Mouse (Mus musculus) brown adipose tissue, adult 24 weeks (tissue): ENCODE measurements around the gene Htra2. TPM values are rescaled to one million over a fixed set of nuclear protein-coding genes. Genes with fewer than 3 reads are reported as not detected.

Experiments
- H3K27ac ChIP-seq: fragments of 200-500 bp; replicated peaks from 2 replicates; pipeline ENCODE4 v1.5.1; 2012; ENCODE audit warnings: low read depth, mild to moderate bottlenecking, low read length
- H3K4me1 ChIP-seq: fragments of 200-500 bp; 2 replicates; pipeline ENCODE4 v1.6.1; 2012; ENCODE audit warnings: low read length, mixed read lengths; ENCODE audit not compliant: control insufficient read depth, insufficient read depth, insufficient read length
- H3K4me3 ChIP-seq: fragments of 200-500 bp; 2 replicates; pipeline ENCODE4 v1.5.1; 2012; ENCODE audit warnings: low read depth, mild to moderate bottlenecking, low read length, moderate library complexity; ENCODE audit not compliant: insufficient read depth
- polyA plus RNA-seq: library from polyadenylated mRNA; stranded (reverse); fragments of >200 nt; gene quantifications from 2 replicates; pipeline ENCODE4 v1.2.4, GENCODE M21; 2012; ENCODE audit not compliant: missing spikeins, insufficient read depth, insufficient read length

The Htra2 gene
- polyA plus RNA-seq = 42.8 and 48.9 TPM in 2 replicates

DNA sequence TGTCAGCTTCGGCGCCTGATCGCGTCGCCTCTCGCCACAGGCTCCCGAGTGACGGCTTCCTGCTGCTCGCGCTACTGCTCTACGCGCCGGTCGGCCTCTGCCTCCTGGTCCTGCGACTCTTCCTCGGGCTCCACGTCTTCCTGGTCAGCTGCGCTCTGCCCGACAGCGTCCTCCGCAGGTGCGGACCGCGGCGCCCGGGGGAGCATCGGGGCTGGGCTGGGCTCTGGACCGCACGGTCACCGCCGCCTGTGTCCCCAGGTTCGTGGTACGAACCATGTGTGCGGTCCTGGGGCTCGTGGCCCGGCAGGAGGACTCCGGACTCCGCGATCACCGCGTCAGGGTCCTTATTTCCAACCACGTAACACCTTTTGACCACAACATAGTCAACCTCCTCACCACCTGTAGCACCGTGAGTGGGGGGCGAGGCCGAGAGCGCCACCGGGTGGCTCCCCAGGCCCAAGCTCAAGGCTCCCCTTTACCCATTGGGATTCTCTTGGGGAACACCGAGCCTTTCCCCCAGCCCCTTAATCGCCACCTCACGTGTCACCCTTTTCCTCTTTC is at the start of gene Htra2:
Gene Htra2 (minus strand): TSS at position 403 of the 561 bp plus-strand sequence.
- H3K4me1 ChIP-seq = peaks cover 6% of the 10 kb centered on the region
- peak within 1 kb of the TSS; percentile 63 for H3K27ac ChIP-seq
- H3K4me3 ChIP-seq = peak within 1 kb of the TSS; percentile 82

DNA sequence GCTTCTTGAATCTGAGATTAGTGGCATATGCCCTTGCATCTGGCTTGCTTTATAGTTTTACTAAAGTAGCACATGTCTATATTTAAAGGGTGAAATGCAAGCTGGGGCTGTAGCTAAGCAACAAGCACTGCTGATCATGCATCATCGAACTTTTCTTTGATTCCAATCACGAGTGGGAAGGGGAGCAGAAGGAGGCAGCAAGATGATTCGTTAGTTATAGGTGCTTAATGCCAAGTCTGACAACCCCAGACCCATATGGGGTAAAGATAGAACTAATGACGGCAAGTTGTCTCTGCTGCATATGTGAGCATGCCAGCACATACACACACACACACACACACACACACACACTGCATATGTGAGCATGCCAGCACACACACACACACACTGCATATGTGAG is 49.1 kb upstream of the Htra2 start:
- peaks cover 10% of the 10 kb centered on the region for H3K4me1 ChIP-seq
- H3K4me3 ChIP-seq = no peak overlapping the region
- no peak overlapping the region for H3K27ac ChIP-seq

DNA sequence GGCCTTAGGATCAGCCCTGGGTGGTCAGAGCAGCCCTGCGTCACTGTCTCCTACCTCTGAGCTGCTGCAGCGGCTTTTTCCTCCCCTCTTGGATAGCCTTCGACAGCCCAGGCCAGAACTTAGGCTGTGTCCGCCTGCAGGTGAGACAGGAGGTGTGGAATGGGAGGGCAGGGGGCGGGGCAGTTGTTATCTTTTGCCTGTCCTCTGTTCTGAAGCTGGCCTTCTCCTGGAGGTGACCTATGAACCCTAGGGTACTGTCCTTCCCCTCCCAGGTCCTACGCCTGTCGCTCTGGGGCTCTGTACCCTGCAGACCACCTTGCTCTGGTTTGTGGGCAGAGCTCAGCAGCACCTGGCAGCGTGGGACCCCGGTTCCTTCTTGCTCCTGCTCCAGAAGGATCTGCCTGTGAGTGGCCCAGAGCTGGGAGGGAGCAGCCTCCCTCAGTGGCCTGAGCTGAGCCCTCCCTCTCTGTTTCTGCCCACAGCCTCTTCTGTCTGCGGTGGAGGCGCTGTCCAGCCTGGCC is 48.1 kb upstream of the Htra2 start:
- peaks cover 10% of the 10 kb centered on the region for H3K4me1 ChIP-seq
- 0 out of 2 replicates have a peak overlapping the region, but pooled peaks have one; percentile 76 for H3K4me3 ChIP-seq
- no peak overlapping the region for H3K27ac ChIP-seq

DNA sequence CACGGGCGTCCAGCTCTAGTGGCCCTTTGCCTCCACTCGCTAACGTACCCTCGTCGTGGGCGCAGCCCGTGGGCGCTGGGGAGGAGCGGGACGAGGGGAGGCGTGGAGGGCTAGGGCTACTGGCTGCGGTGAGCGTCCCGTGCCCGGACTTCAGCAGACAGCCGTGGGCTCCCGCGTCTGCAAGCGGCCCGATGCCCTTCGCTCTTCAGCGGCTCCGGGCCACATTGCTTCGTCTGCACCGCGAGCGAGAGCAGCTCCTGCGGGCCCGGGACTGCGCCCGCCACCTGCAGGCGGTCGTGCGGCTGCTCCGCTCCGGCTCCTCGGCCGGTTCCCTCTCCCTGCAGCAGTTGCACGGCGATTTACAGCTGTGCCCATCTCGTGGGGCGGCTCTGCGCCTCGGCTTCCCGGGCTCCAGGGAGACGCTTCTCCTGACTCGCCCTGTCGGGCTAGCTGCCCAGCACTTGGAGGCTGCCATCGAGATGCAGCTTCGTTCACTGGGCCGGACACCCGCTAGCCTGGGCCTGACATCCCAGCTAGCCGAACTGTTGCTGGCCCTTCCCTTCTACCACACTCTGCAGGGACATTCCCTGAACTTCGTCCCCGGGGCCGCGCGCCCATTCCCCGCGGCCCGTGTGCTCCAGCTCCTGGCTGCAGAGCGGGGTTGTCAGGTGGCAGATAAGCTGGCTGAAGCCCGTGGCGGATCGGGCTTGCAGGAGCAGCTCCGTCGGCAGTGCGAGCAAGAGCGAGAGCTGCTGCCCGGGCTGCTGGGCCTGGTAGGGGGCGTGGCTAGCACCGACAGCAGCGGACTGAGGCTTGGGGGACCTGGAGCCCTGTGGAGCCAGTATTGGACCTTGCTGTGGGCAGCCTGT is 46.8 kb upstream of the Htra2 start:
- peaks cover 6% of the 10 kb centered on the region for H3K4me1 ChIP-seq
- H3K27ac ChIP-seq = peak overlapping the region; percentile 42
- peak overlapping the region; percentile 76 for H3K4me3 ChIP-seq

DNA sequence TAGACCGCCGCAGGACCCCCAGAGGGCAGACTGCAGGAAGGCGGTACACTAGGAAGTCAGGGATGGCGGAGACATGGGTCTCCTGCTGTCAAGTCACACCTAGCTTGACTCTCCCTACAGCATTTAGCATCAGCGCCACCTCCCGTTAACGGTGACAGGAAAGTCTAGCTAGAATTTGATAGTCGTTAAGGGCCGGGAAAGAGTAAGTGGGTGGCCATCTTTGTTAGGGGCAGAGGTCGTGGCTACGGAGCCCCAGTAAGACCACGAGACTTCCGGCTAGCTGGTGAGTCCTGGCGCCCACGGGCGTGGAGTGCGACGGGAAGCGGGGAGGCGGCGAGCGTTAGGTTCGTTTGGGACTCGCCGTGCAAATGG is 46.2 kb upstream of the Htra2 start, which contains the start of the genes Ccdc142 and Gm42688:
Gene Ccdc142 (plus strand): TSS at position 286 of the 372 bp plus-strand sequence.
Gene Gm42688 (plus strand): TSS at position 302 of the 372 bp plus-strand sequence.
- Histone ChIP-seq H3K4me3 (peak within 1 kb of the TSS; percentile 76), H3K27ac (peak within 1 kb of the TSS; percentile 42), H3K4me1 (peaks cover 6% of the 10 kb centered on the region)

DNA sequence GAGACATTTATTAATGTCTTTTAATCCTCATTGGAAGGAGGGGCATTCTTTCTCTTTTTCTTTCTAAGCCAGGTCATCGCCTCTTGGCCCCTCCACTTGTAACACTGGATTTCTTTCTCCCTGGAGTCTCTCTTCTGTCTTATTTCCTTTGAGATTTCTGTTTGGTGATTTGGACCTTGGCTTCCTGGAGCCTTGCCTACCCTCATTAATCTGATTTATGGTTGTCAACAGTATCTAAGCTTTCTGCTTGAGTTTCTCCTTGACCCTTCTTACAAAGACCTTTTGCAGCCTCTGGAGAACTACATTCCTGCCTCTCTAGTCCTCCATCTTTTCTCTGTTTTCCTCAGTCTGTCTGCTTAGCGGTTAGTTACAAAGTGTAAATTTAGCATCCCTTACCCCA is 43.3 kb upstream of the Htra2 start:
- no peak overlapping the region for H3K27ac ChIP-seq
- peaks cover 6% of the 10 kb centered on the region for H3K4me1 ChIP-seq
- H3K4me3 ChIP-seq = no peak overlapping the region

DNA sequence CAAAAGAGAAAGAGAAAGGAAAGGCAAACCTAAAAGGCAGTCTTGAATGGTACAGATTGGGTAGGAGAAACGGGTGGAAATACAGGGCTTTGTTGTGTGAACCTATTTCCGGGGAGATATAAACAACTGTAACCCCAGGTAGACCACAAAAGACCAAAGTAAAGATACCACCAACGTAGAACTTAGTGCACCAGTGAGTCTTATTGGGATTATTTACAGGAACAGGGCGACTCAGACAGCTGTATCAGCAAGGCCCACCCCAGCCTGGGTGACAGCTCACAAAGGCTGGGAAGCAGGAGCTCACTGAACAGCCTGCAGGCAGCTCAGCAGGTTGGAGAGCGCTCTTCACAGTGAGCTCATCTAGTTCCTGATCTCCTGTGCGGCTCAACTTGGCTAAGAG is 40.9 kb upstream of the Htra2 start:
- Histone ChIP-seq H3K4me1 (peaks cover 2% of the 10 kb centered on the region; the same call in 1 of the 2 replicates), H3K27ac (no peak overlapping the region), H3K4me3 (no peak overlapping the region)

DNA sequence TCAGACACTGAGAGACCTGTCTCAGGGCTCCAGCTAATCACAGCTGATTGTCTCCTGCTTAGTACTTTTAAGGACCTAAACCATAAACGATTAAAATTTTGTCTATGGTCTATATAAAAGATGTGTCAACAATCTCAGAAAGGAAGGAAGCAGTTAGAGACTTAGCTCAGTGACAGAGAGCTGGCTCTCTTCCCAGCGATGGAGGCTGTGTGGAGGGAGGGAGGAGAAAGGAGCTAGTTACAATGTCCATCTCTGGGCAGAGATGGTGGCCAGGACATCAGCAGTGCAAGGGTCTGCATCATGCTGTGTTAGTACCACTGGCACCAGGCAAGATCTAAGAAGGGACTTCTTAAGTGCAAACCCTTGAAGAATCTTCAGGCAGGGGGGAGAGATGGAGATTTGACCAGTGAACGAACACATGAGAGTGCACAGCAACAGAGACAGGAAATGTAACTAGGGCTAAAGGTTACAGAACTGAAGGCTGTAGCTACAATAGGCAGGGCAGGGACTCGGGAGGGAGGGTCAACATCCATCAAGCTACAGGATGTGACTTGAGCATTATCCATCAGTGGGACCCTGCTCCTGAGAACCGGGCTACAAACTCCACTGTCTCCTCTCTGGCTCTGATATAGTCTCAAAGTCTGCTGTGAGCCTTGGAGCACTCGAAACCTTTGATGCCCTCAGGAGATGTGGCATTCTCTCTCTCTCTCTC is 37.5 kb upstream of the Htra2 start:
- Histone ChIP-seq H3K4me3 (no peak overlapping the region), H3K27ac (peak overlapping the region; percentile 30; the same call in 1 of the 2 replicates), H3K4me1 (peaks cover 2% of the 10 kb centered on the region; the same call in 1 of the 2 replicates)

DNA sequence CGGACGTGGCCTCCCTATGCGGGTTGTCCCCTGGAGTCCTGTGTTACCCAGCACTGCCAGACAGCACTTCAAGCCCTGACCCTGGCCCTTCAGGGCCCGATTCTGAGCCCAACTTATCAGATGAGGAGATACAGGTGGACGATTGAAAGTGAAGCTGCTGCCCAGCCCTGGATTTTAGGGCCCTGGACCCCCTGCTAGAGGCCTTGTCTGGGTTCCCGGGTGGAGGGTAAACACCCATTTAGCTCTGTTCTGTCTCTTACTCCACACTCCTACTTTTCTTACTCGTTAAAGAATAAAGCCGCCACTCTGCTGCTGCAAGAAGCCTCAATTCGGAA is 32.8 kb upstream of the Htra2 start:
- Histone ChIP-seq H3K4me1 (peaks cover 2% of the 10 kb centered on the region; the same call in 1 of the 2 replicates), H3K27ac (no peak overlapping the region), H3K4me3 (peak overlapping the region; percentile 60)

DNA sequence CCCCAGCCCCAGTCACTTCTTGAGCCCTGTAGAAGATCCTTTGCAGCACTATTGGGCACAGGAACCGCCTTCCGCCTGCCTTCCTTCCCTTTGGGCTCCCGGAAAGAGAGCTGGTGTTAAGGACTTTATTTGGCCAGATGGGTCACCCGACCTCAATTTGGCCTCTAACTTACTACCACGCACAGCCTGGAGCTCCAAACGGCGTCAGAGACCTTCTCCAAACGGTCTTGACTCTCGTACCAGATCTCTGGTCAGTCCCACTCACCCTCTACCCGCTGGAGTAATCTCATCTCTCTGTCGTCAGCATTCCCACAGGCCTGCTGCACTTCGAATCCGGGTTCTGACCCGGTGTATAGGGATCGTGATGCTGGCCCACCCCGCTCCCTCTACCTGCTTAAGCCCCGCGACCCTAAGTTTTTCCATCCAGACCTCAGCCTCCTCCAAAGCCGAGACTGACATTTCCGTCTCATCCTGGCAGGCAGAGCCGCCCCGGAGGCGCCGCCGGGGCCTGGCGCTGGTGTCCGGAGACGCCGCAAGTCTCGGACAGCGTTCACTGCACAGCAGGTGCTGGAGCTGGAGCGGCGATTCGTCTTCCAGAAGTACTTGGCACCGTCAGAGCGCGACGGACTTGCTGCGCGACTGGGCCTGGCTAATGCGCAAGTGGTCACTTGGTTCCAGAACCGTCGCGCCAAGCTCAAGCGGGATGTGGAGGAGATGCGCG is 32.3 kb upstream of the Htra2 start:
- Histone ChIP-seq H3K4me1 (no peaks in the 10 kb centered on the region), H3K4me3 (peak overlapping the region; percentile 60), H3K27ac (peak overlapping the region; percentile 81)

DNA sequence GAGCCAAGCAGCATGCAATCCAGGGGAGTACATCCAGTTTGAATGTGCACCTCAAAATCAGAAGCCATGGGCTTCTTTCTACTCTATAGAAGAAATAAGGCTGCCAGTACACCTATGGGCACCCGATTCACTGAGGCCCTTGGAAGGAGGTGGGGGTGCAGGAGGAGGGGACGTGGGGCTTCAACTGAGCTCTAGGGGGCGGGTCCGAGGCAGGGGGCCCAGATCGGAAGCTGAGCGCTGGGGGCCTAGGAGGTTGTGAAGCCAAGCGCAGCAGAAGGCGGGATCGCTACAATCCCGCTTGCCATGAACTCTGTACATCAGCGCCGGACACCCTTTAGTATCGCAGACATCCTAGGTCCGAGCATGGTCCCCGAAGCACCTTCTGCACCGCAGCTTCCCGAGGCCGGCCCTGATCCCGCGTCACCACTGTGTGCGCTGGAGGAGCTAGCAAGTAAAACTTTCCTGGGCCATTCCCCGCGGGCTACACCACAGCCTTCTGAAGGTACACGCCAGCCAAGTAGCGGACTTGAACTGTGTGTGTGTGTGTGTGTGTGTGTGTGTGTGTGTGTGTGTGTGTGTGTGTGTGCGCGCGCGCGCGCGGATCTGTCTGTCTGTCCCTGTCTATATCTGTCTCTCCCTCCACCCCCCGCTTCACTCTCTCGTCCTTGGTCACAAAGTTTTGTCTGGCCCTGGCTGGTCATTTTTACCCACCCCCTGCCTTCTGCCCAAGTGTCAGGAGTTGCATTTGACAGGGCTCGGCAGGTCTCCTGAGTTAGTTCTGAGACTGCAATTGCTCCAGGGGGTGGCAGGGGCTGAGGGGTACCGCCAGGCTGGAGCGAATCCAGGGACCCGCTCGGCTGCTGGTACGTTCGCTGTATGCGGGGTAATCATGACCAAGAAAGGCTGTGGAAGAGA is 31.3 kb upstream of the Htra2 start, which contains the start of gene Lbx2:
Gene Lbx2 (plus strand): TSS at position 247 of the 915 bp plus-strand sequence.
- Histone ChIP-seq H3K4me3 (peak within 1 kb of the TSS; percentile 60), H3K27ac (peak within 1 kb of the TSS; percentile 81), H3K4me1 (no peaks in the 10 kb centered on the region)

DNA sequence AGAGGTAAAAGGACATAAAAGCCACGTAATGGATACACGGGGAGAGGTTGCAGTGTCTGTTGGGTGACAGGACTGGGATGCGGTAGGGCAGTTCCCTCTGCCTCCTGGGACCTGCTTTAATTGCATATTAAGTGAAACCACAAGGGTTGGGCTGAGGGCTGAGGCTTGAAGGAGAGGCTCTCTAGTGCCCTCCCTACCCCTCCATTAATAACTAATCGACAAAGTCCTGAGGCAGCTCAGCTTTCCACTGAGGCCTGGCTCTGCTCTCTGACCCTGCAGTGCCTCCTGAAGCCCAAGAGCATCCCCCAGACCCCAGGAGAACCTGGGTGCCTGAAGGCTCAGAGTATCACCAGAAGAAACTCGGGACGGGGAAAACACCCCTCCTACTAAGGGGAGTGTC is 29.4 kb upstream of the Htra2 start:
- Histone ChIP-seq H3K4me1 (no peaks in the 10 kb centered on the region), H3K4me3 (no peak overlapping the region), H3K27ac (no peak overlapping the region)

DNA sequence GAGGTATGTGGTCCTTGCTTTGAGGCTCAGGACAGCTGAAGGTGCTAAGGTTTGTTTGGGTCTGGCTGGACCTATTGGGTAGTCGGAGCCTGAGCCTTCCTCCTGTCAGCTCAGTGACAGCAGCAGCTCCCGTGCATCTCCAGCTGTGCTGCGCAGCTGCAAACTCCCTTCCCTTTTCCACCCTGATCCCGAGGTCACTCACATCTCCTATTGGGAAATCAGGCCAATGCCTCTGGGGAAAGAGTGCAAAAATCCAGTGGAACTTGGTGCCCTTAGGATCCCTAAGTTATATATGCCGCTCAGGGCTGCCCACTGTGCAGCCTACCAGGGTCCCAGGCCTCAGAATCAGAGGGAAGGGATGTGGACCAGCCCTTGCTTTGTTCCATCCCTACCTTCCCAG is 28.4 kb upstream of the Htra2 start:
- H3K4me1 ChIP-seq = no peaks in the 10 kb centered on the region
- no peak overlapping the region for H3K27ac ChIP-seq
- no peak overlapping the region for H3K4me3 ChIP-seq

DNA sequence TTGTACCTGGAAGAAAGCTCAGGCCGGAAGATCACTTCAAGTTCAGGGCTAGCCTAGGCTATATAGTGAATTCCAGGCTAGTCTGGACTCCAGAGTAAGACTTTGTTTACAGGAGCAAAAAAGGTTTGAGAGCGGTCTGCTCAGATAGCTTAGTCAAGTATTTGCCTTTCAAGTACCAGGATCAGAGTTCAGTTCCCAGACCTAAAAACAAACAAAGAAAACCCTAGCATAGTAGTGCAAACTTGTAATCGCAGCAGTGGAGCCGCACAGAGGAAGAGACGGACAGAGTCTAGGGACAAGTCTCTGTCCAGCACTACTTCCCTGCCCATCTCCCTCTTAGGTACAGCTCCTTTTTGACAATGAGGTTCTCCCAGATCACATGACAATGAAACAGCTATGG is 25.1 kb upstream of the Htra2 start:
- Histone ChIP-seq H3K27ac (no peak overlapping the region), H3K4me3 (no peak overlapping the region), H3K4me1 (peaks cover 3% of the 10 kb centered on the region; the same call in 1 of the 2 replicates)
